Mouse (Mus musculus): ENCODE results near the gene Gpr183.

Gene Gpr183

GRCm38 (mm10) chr14:121903381-121903876 is 61.6 kb downstream of the Gpr183 start:
- no peak for DNase-seq (ENCODE audit: low spot score)
